Mouse (Mus musculus) embryo, embryonic 10 days (tissue): Measurements from ENCODE around the gene Atp2a1.

Source experiments
- DNase-seq: peaks from one replicate; pipeline ENCODE4 v3.0.0-alpha.2; 2015; ENCODE audit warnings: low spot score

Gene Atp2a1

DNA sequence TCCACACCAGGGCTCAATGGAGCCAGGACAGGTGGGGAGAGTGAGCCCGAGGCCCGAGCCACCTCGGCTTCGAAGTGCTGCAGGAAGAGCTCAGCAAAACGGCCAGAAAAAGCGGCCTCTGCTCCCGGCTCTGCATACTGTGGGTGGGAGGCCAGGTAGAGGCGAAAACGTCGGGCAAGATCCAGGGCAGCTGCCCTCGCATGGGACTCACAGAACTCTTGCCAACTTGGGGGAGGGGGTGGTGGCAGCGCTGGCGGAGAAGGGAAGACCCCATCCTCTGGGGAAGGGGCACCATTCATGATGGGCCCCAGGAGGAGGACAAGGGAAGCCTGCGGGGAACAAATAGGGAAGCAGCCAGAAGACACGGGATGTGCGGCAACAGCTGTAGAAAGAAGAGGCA lies 9.8 kb upstream of the Atp2a1 start:
- no peak for DNase-seq

- no peak for DNase-seq
These were observed 9.4 kb upstream of the Atp2a1 start for GRCm38 (mm10) chr7:126472306-126472705.

- no peak for DNase-seq
These were observed 8.9 kb upstream of the Atp2a1 start for GRCm38 (mm10) chr7:126471853-126472252.

- no peak for DNase-seq
These were observed 8.5 kb upstream of the Atp2a1 start for GRCm38 (mm10) chr7:126471361-126471760.

DNA sequence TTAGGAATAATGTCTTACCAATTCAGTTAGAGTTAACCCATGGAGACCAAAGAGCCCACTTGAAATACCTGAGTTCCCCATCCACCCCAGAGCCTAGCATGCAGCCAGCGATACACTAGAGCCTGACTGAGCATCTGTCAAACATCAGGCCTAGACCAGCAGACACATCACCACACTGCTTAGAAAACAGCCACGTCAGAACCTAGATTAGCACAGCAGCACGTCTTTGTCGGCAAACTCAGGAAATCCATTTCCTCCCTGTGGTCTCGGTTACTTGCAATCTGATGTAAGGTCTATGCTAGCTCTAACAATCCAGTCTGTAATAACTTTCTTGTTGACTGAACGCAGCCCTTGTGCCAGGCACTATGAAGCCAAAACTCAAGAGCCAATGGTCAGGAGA lies 7.2 kb upstream of the Atp2a1 start:
- no peak for DNase-seq

- no peak for DNase-seq
These were observed 5.1 kb upstream of the Atp2a1 start for GRCm38 (mm10) chr7:126467834-126468627.

DNA sequence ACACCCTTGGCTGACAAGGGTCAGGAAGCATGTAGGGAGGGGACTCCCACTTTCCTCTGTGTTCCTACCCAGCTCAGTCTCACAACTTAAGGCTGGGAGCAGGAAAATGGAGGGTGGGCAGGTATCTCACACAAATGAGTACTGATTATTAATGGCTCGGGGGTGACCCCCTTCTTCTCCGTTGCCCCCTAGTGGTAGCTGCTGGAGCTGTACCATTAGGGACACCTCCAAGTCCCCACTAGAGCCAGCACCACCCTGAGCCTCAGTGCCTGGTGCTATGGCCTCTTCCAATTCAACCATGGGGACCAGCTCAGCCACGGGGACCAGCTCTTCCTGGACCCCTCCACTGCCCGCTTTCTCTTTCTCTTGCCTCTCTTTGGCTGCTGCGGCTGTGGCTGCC lies 4.4 kb upstream of the Atp2a1 start:
- DNase-seq, result peak; percentile 51

DNA sequence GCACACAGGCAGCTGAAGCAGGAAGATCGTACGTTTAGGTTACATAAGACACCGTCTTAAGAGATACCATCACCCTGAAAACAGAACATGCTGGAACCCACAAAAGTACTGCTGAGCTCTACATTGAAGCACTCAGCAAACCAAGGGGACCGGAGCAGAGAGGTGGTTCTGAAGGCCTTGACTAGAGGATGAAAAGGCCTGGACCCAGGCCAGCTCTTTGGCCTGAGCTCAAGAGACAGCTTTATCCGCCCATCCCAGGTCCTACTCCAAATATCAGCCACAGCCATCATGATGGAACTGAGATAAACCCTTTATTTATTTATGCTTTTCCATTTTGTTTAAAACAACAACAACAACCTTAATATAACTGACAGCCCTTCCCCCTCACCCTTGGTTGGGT lies 3.8 kb upstream of the Atp2a1 start:
- no peak for DNase-seq

- no peak for DNase-seq
These were observed 3.2 kb upstream of the Atp2a1 start for GRCm38 (mm10) chr7:126466116-126466515.

DNA sequence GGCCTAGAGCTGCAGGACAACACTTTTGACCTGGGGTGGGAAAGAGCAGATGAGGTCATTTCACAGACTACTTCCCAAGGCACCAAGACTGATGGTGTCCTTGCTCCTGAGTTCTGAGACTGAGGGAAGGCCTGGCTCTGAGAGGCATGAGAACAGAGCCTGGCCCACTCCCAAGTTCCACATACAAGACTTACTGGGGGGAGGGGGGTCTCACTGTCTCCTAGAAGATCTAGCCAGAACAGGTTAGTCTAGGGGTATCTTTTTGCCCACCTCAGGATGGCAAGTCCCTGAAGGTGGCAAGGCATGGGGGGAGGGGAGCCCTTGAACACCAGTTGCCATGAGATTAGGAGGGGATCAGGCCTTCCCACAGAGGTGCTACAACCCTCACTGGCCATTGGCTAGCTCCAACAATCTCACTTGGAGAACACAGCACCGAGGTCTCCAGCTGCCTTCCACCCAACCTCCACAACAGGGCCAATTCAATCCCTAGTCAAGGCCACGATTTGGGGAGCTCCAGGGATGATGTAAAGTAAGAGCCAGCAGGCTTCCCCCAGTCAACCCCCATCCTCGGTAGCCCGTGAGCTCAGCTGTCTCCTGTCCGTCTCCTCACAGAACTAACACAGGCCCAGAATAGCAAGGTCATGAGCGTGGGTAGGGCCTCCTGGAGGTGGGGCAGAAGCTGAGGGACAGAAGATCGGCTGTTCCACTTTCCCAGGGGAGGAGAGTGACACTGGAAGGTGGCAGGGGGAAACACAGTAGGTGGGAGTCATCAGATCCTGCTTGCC lies 2.5 kb upstream of the Atp2a1 start:
- no peak for DNase-seq

DNA sequence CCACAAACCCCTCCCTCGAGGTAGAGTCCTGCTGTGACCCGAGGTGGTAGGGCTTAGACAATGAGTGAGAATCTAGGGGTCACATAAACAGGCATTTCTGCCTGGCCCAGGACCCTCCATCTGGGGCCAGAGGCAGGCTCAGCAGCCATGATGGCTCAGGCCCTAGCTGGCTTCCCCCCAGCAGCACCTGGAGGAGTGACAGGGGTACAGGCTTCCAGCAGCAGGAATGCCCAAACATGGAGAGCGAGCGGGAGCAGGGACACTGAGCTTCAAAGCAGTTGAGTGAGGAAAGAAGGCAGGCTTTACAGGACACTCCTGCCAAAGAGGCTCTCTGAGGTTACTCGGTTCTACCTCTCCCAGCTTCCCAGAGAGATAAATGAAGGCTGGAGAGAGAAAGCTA lies 1.9 kb upstream of the Atp2a1 start:
- no peak for DNase-seq

DNA sequence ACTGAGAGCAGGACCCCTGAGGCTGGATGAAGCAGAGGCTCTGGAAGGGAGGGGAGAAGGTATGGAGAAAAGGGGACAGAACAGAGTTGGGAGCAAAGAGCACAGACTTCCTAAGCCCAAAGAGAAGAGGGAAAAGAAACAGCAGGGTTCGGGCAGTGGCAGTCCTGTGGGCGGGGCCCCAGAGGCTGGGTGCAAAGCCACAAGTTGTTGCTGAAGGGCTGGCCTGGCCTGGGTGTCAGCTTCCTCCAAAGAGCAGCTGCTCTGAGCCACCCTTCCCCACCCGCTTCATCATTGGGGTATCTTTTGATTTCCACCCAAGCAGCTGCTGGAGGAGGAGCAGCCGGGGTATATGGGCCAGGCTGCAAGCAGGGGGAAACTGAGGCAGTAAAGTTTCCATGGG lies 1.2 kb upstream of the Atp2a1 start:
- no peak for DNase-seq

DNA sequence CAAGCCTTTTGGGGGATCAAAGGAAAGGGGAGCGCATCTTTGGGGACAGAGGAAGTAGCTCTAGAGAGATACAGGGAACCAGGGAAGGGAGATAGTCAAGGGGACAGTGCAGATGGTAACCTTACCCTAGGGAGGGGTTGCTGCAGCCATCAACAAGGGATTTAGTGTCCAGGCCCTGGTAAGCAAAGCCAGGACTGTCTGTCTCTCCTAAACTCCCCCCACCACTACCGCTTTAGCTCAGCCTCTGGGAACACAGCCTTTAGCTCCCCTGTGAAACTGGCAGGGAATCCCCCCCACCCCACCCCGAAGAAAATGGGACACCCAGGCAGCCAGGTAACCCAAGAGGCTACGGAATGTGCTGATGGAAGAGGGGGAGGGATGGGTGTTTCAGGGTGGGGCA lies 639 bp upstream of the Atp2a1 start:
- no peak for DNase-seq

GRCm38 (mm10) chr7:126461626-126462025 lies 1.3 kb downstream of the Atp2a1 start:
- no peak for DNase-seq

DNA sequence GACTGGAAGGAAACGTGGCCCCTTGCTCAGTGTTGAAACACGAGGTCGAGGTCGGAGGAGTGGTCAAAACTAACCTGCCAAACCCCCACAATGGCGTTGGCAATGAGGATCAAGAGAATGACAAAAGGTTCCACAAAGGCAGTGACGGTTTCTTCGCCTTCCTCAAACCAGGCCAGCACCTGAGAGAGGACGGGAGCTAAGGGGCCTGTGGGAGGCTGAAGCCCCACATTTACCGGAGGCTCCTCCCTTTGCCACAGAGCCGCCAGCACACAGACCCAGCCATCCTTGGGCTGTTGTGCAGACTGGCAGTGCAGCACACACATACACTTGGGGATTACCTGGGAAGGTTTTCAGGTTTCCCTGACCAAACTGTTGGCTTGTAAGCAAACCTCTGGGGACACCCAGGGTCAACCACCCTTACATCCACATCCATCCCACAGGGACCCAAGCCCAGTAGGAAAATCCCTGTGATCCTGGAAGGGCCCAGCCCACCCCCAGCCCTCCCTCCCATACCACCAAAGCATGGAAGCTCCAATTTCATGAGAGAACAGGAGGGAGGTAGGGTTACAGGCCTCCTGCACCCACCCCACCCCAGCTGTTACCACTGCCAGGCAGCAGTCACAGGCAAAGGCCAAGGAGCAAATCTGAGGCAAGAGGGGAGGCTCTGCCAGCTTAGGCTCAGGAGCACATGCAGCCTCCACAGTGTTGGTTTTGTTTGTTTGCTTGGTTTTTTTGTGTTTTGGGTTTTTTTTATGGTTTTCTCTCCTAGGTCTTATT lies 2.1 kb downstream of the Atp2a1 start:
- DNase-seq, result no peak

GRCm38 (mm10) chr7:126458844-126459618 lies 3.9 kb downstream of the Atp2a1 start:
- no peak for DNase-seq

- no peak for DNase-seq
These were observed 4.7 kb downstream of the Atp2a1 start for GRCm38 (mm10) chr7:126458225-126458624.

GRCm38 (mm10) chr7:126456382-126457266 lies 6.3 kb downstream of the Atp2a1 start:
- DNase-seq, result no peak

GRCm38 (mm10) chr7:126455242-126455641 lies 7.7 kb downstream of the Atp2a1 start:
- DNase-seq, result no peak

DNA sequence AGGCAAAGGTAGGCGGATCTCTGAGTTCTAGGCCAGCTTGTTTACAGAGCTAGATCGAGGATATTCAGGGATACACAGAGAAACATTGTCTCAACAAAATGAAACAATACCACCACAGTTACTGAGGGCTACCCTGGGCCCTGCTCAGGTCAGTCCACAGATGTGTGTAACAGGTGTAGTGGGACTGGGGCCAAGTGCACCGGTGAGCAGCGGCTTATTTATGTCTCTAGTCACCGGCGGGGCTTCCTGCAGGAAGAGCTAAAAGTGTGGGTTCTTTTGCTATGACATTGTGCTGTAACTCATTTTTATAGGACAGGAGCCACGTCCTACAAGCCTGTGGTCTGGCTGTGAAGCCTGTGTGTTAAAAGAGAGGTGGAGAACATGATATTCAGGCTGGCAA lies 9.0 kb downstream of the Atp2a1 start:
- DNase-seq, result no peak

GRCm38 (mm10) chr7:126452244-126452643 lies 10.7 kb downstream of the Atp2a1 start:
- no peak for DNase-seq
